Mouse (Mus musculus) adrenal gland, postnatal 25 days (tissue): Measurements from ENCODE around the gene Nr3c2. TPM values are rescaled to one million over a fixed set of nuclear protein-coding genes. Genes with fewer than 3 reads are reported as not detected.

Experiments
- DNase-seq: peaks from one replicate; pipeline ENCODE4 v3.0.0; 2021; ENCODE audit warnings: mixed read lengths
- total RNA-seq: library from RNA; stranded (reverse); gene quantifications from 2 replicates; pipeline ENCODE4 v1.2.3, GENCODE M21; 2021

Nr3c2 gene
- total RNA-seq, 1 experiment from 2014 or later: 14.9 TPM

- no peak for DNase-seq
Measured at GRCm38 (mm10) chr8:77056853-77057252, 157.6 kb downstream of the Nr3c2 start.

GRCm38 (mm10) chr8:77082687-77083086 is 183.4 kb downstream of the Nr3c2 start:
- DNase-seq: no peak

- DNase-seq: no peak
Measured at GRCm38 (mm10) chr8:77086036-77086435, 186.8 kb downstream of the Nr3c2 start.

GRCm38 (mm10) chr8:77096721-77097120 is 197.5 kb downstream of the Nr3c2 start:
- DNase-seq: no peak

GRCm38 (mm10) chr8:77098101-77098500 is 198.9 kb downstream of the Nr3c2 start:
- DNase-seq: no peak

GRCm38 (mm10) chr8:77100370-77100769 is 201.1 kb downstream of the Nr3c2 start:
- no peak for DNase-seq

GRCm38 (mm10) chr8:77102879-77103278 is 203.6 kb downstream of the Nr3c2 start:
- no peak for DNase-seq

- DNase-seq: no peak
Measured at GRCm38 (mm10) chr8:77112719-77113118, 213.5 kb downstream of the Nr3c2 start.

- DNase-seq: no peak
Measured at GRCm38 (mm10) chr8:77114769-77115168, 215.5 kb downstream of the Nr3c2 start.

GRCm38 (mm10) chr8:77116419-77117079 is 217.3 kb downstream of the Nr3c2 start:
- DNase-seq: no peak

- DNase-seq: no peak
Measured at GRCm38 (mm10) chr8:77120810-77121570, 221.7 kb downstream of the Nr3c2 start.

GRCm38 (mm10) chr8:77121571-77121890 is 222.3 kb downstream of the Nr3c2 start:
- DNase-seq: no peak

- DNase-seq: no peak
Measured at GRCm38 (mm10) chr8:77122300-77122699, 223.1 kb downstream of the Nr3c2 start.

GRCm38 (mm10) chr8:77125777-77126176 is 226.5 kb downstream of the Nr3c2 start:
- no peak for DNase-seq

GRCm38 (mm10) chr8:77128006-77128405 is 228.8 kb downstream of the Nr3c2 start:
- DNase-seq: no peak

GRCm38 (mm10) chr8:77132903-77133637 is 233.8 kb downstream of the Nr3c2 start:
- DNase-seq: peak; percentile 16

- DNase-seq: no peak
Measured at GRCm38 (mm10) chr8:77133797-77134385, 234.6 kb downstream of the Nr3c2 start.

GRCm38 (mm10) chr8:77145285-77145684 is 246.0 kb downstream of the Nr3c2 start:
- no peak for DNase-seq

- DNase-seq: no peak
Measured at GRCm38 (mm10) chr8:77154496-77154895, 255.3 kb downstream of the Nr3c2 start.

- no peak for DNase-seq
Measured at GRCm38 (mm10) chr8:77169320-77169719, 270.1 kb downstream of the Nr3c2 start.

- no peak for DNase-seq
Measured at GRCm38 (mm10) chr8:77169757-77170438, 270.7 kb downstream of the Nr3c2 start.

- DNase-seq: no peak
Measured at GRCm38 (mm10) chr8:77170439-77170759, 271.2 kb downstream of the Nr3c2 start.
